Mouse (Mus musculus) G1E (cell line): ENCODE data around the gene Urb1.

Experiments
- CTCF ChIP-seq: IDR thresholded peaks from 2 replicates; pipeline ENCODE4 v1.5.1; 2012; ENCODE audit warnings: low read depth, low read length, inconsistent platforms, mixed read lengths
- GATA1 ChIP-seq: IDR thresholded peaks from 2 replicates; pipeline ENCODE4 v1.6.1; 2012; ENCODE audit warnings: borderline replicate concordance, low read length, inconsistent platforms, mixed read lengths
- TAL1 ChIP-seq: conservative IDR thresholded peaks from 2 replicates; pipeline ENCODE4 v1.6.1; 2012; ENCODE audit warnings: low read depth, low read length, inconsistent platforms, mixed read lengths

- no peak for TF ChIP-seq CTCF
- no peak for TF ChIP-seq TAL1
- TF ChIP-seq GATA1, result no peak
Observed at GRCm38 (mm10) chr16:90833041-90833791, 23.0 kb upstream of the Urb1 start.
